Mouse (Mus musculus): ENCODE results near the gene Ptchd4. TPM values are rescaled to one million over a fixed set of nuclear protein-coding genes. Genes with fewer than 3 reads are reported as not detected.

Ptchd4 gene
- polyA plus RNA-seq, 1 experiment from 2014 or later = 0.12 TPM

GRCm38 (mm10) chr17:42304262-42304661 lies 11.5 kb upstream of the Ptchd4 start:
- Histone ChIP-seq H3K4me1 (ENCODE audit: control insufficient read depth, insufficient read depth, low read length) (no peaks in the 10 kb centered on the region), H3K27ac (ENCODE audit: low read length) (no peak overlapping the region), H3K36me3 (ENCODE audit: control insufficient read depth, insufficient read depth, low read length) (no peaks in the 10 kb centered on the region), H3K9me3 (ENCODE audit: control insufficient read depth, low read length) (no peaks in the 10 kb centered on the region), H3K9ac (ENCODE audit: low read depth, low read length) (no peak overlapping the region), H3K4me2 (ENCODE audit: low read depth, low read length) (no peak overlapping the region), H3K4me3 (ENCODE audit: low read length) (no peak overlapping the region), H3K27me3 (replicated peaks; ENCODE audit: control insufficient read depth, insufficient read depth, low read length) (no peaks in the 10 kb centered on the region)
- no peak for ATAC-seq
- WGBS = 62% methylated on average over 4 of the region's 4 CpGs

GRCm38 (mm10) chr17:42307001-42307400 lies 8.7 kb upstream of the Ptchd4 start:
- H3K36me3 ChIP-seq (ENCODE audit: control insufficient read depth, insufficient read depth, low read length) = no peaks in the 10 kb centered on the region
- H3K4me1 ChIP-seq (ENCODE audit: control insufficient read depth, insufficient read depth, low read length) = no peaks in the 10 kb centered on the region
- no peak overlapping the region for H3K4me3 ChIP-seq (ENCODE audit: low read length)
- no peaks in the 10 kb centered on the region for H3K9me3 ChIP-seq (ENCODE audit: control insufficient read depth, low read length)
- 83% methylated on average over 1 of the region's 1 CpGs for WGBS
- no peak for ATAC-seq
- H3K27me3 ChIP-seq (replicated peaks; ENCODE audit: control insufficient read depth, insufficient read depth, low read length) = no peaks in the 10 kb centered on the region
- no peak overlapping the region for H3K4me2 ChIP-seq (ENCODE audit: low read depth, low read length)
- H3K27ac ChIP-seq (ENCODE audit: low read length) = no peak overlapping the region
- no peak overlapping the region for H3K9ac ChIP-seq (ENCODE audit: low read depth, low read length)

GRCm38 (mm10) chr17:42310136-42310535 lies 5.6 kb upstream of the Ptchd4 start:
- H3K9me3 ChIP-seq (ENCODE audit: control insufficient read depth, low read length) = no peaks in the 10 kb centered on the region
- no peak overlapping the region for H3K4me2 ChIP-seq (ENCODE audit: low read depth, low read length)
- no peak overlapping the region for H3K9ac ChIP-seq (ENCODE audit: low read depth, low read length)
- no peak for ATAC-seq
- no peaks in the 10 kb centered on the region for H3K4me1 ChIP-seq (ENCODE audit: control insufficient read depth, insufficient read depth, low read length)
- no peaks in the 10 kb centered on the region for H3K27me3 ChIP-seq (replicated peaks; ENCODE audit: control insufficient read depth, insufficient read depth, low read length)
- no peak overlapping the region for H3K27ac ChIP-seq (ENCODE audit: low read length)
- no peaks in the 10 kb centered on the region for H3K36me3 ChIP-seq (ENCODE audit: control insufficient read depth, insufficient read depth, low read length)
- no peak overlapping the region for H3K4me3 ChIP-seq (ENCODE audit: low read length)

GRCm38 (mm10) chr17:42316612-42316982 lies 850 bp downstream of the Ptchd4 start:
- Histone ChIP-seq H3K9me3 (ENCODE audit: control insufficient read depth, low read length) (no peaks in the 10 kb centered on the region), H3K9ac (ENCODE audit: low read depth, low read length) (peak overlapping the region; percentile 54; the same call in 1 of the 2 replicates), H3K27ac (ENCODE audit: low read length) (no peak overlapping the region), H3K4me1 (ENCODE audit: control insufficient read depth, insufficient read depth, low read length) (peaks cover 8% of the 10 kb centered on the region; the same call in 1 of the 2 replicates), H3K36me3 (ENCODE audit: control insufficient read depth, insufficient read depth, low read length) (no peaks in the 10 kb centered on the region), H3K4me3 (ENCODE audit: low read length) (peak overlapping the region; percentile 55), H3K4me2 (ENCODE audit: low read depth, low read length) (peak overlapping the region; percentile 93), H3K27me3 (replicated peaks; ENCODE audit: control insufficient read depth, insufficient read depth, low read length) (peaks cover 13% of the 10 kb centered on the region)
- 1% methylated on average over 22 of the region's 22 CpGs for WGBS
- ATAC-seq = peak; percentile 55

GRCm38 (mm10) chr17:42335787-42336186 lies 20.0 kb downstream of the Ptchd4 start:
- H3K9ac ChIP-seq (ENCODE audit: low read depth, low read length) = no peak overlapping the region
- no peaks in the 10 kb centered on the region; the same call in 1 of the 2 replicates for H3K9me3 ChIP-seq (ENCODE audit: control insufficient read depth, low read length)
- H3K4me3 ChIP-seq (ENCODE audit: low read length) = no peak overlapping the region
- no peak overlapping the region for H3K27ac ChIP-seq (ENCODE audit: low read length)
- H3K36me3 ChIP-seq (ENCODE audit: control insufficient read depth, insufficient read depth, low read length) = no peaks in the 10 kb centered on the region
- H3K27me3 ChIP-seq (replicated peaks; ENCODE audit: control insufficient read depth, insufficient read depth, low read length) = no peaks in the 10 kb centered on the region
- ATAC-seq = no peak
- H3K4me2 ChIP-seq (ENCODE audit: low read depth, low read length) = no peak overlapping the region
- H3K4me1 ChIP-seq (ENCODE audit: control insufficient read depth, insufficient read depth, low read length) = no peaks in the 10 kb centered on the region

- no peak overlapping the region for H3K27ac ChIP-seq (ENCODE audit: low read length)
- WGBS = 79% methylated on average over 6 of the region's 6 CpGs
- no peaks in the 10 kb centered on the region for H3K27me3 ChIP-seq (replicated peaks; ENCODE audit: control insufficient read depth, insufficient read depth, low read length)
Observed at GRCm38 (mm10) chr17:42336571-42336970, 20.8 kb downstream of the Ptchd4 start.

GRCm38 (mm10) chr17:42346027-42346426 lies 30.3 kb downstream of the Ptchd4 start:
- Histone ChIP-seq H3K9me3 (ENCODE audit: control insufficient read depth, low read length) (no peaks in the 10 kb centered on the region), H3K9ac (ENCODE audit: low read depth, low read length) (no peak overlapping the region), H3K4me2 (ENCODE audit: low read depth, low read length) (no peak overlapping the region), H3K36me3 (ENCODE audit: control insufficient read depth, insufficient read depth, low read length) (no peaks in the 10 kb centered on the region), H3K27ac (ENCODE audit: low read length) (no peak overlapping the region), H3K4me3 (ENCODE audit: low read length) (no peak overlapping the region), H3K4me1 (ENCODE audit: control insufficient read depth, insufficient read depth, low read length) (no peaks in the 10 kb centered on the region), H3K27me3 (replicated peaks; ENCODE audit: control insufficient read depth, insufficient read depth, low read length) (no peaks in the 10 kb centered on the region)
- no peak for ATAC-seq

More at GRCm38 (mm10) chr17:42336571-42336970, 20.8 kb downstream of the Ptchd4 start:
- Histone ChIP-seq H3K4me3 (ENCODE audit: low read length) (no peak overlapping the region), H3K4me1 (ENCODE audit: control insufficient read depth, insufficient read depth, low read length) (no peaks in the 10 kb centered on the region), H3K4me2 (ENCODE audit: low read depth, low read length) (no peak overlapping the region), H3K9ac (ENCODE audit: low read depth, low read length) (no peak overlapping the region), H3K36me3 (ENCODE audit: control insufficient read depth, insufficient read depth, low read length) (no peaks in the 10 kb centered on the region), H3K9me3 (ENCODE audit: control insufficient read depth, low read length) (no peaks in the 10 kb centered on the region; the same call in 1 of the 2 replicates)
- no peak for ATAC-seq

- Histone ChIP-seq H3K27me3 (replicated peaks; ENCODE audit: control insufficient read depth, insufficient read depth, low read length) (no peaks in the 10 kb centered on the region), H3K4me1 (ENCODE audit: control insufficient read depth, insufficient read depth, low read length) (no peaks in the 10 kb centered on the region), H3K4me3 (ENCODE audit: low read length) (no peak overlapping the region), H3K27ac (ENCODE audit: low read length) (no peak overlapping the region), H3K4me2 (ENCODE audit: low read depth, low read length) (no peak overlapping the region), H3K9ac (ENCODE audit: low read depth, low read length) (no peak overlapping the region), H3K9me3 (ENCODE audit: control insufficient read depth, low read length) (no peaks in the 10 kb centered on the region), H3K36me3 (ENCODE audit: control insufficient read depth, insufficient read depth, low read length) (no peaks in the 10 kb centered on the region)
- no peak for ATAC-seq
- 28% methylated on average over 1 of the region's 1 CpGs for WGBS
Observed at GRCm38 (mm10) chr17:42358481-42358880, 42.7 kb downstream of the Ptchd4 start.

- no peaks in the 10 kb centered on the region for H3K27me3 ChIP-seq (replicated peaks; ENCODE audit: control insufficient read depth, insufficient read depth, low read length)
- no peak overlapping the region for H3K4me3 ChIP-seq (ENCODE audit: low read length)
- H3K9ac ChIP-seq (ENCODE audit: low read depth, low read length) = no peak overlapping the region
- H3K27ac ChIP-seq (ENCODE audit: low read length) = no peak overlapping the region
- H3K36me3 ChIP-seq (ENCODE audit: control insufficient read depth, insufficient read depth, low read length) = no peaks in the 10 kb centered on the region
- WGBS = 79% methylated on average over 6 of the region's 6 CpGs
- no peak for ATAC-seq
- H3K4me2 ChIP-seq (ENCODE audit: low read depth, low read length) = no peak overlapping the region
- no peaks in the 10 kb centered on the region for H3K4me1 ChIP-seq (ENCODE audit: control insufficient read depth, insufficient read depth, low read length)
- no peaks in the 10 kb centered on the region for H3K9me3 ChIP-seq (ENCODE audit: control insufficient read depth, low read length)
Observed at GRCm38 (mm10) chr17:42363085-42363710, 47.5 kb downstream of the Ptchd4 start.

- no peak overlapping the region for H3K9ac ChIP-seq (ENCODE audit: low read depth, low read length)
Observed at GRCm38 (mm10) chr17:42364716-42365115, 49.0 kb downstream of the Ptchd4 start.

More at GRCm38 (mm10) chr17:42364716-42365115, 49.0 kb downstream of the Ptchd4 start:
- Histone ChIP-seq H3K36me3 (ENCODE audit: control insufficient read depth, insufficient read depth, low read length) (no peaks in the 10 kb centered on the region), H3K9me3 (ENCODE audit: control insufficient read depth, low read length) (no peaks in the 10 kb centered on the region), H3K27me3 (replicated peaks; ENCODE audit: control insufficient read depth, insufficient read depth, low read length) (no peaks in the 10 kb centered on the region), H3K27ac (ENCODE audit: low read length) (no peak overlapping the region), H3K4me3 (ENCODE audit: low read length) (no peak overlapping the region), H3K4me1 (ENCODE audit: control insufficient read depth, insufficient read depth, low read length) (no peaks in the 10 kb centered on the region), H3K4me2 (ENCODE audit: low read depth, low read length) (no peak overlapping the region)
- WGBS = 38% methylated on average over 1 of the region's 1 CpGs
- ATAC-seq = no peak

Data from intestine, embryonic 16.5 days (tissue).